Mouse (Mus musculus): ENCODE measurements around the gene Gm4787.
"Not testable (repeated sequence)": the region's sequence is repeated elsewhere in the genome, so short reads cannot be mapped to it uniquely, and the experiment has no call there.

The Gm4787 gene

GRCm38 (mm10) chr12:81379364-81379763 is at the start of gene Gm4787:
TSS of gene Gm4787 (minus strand) at chr12:81379464.
- DNase-seq (ENCODE audit: low spot score in 2 of 2): not testable (repeated sequence)

GRCm38 (mm10) chr12:81421846-81422245 is 42.6 kb upstream of the Gm4787 start, which contains the start of gene Adam4:
TSS of gene Adam4 (minus strand) at chr12:81421946.
- no peak for DNase-seq (ENCODE audit: low spot score in 2 of 2)

GRCm38 (mm10) chr12:81413211-81413610 is 33.9 kb upstream of the Gm4787 start:
- DNase-seq (ENCODE audit: low spot score in 2 of 2): no peak

GRCm38 (mm10) chr12:81408966-81409365 is 29.7 kb upstream of the Gm4787 start:
- no peak for DNase-seq (ENCODE audit: low spot score in 2 of 2)

GRCm38 (mm10) chr12:81402187-81402586 is 22.9 kb upstream of the Gm4787 start:
- DNase-seq (ENCODE audit: low spot score in 2 of 2): peak in 1 of 2 experiments; percentile 52

GRCm38 (mm10) chr12:81333841-81334240 is 45.4 kb downstream of the Gm4787 start:
- DNase-seq (ENCODE audit: low spot score in 2 of 2): no peak

GRCm38 (mm10) chr12:81332875-81333421 is 46.3 kb downstream of the Gm4787 start, which contains the start of gene Slc8a3:
TSS of gene Slc8a3 (minus strand) at chr12:81333180.
- no peak for DNase-seq (ENCODE audit: low spot score in 2 of 2)

- no peak for DNase-seq (ENCODE audit: low spot score in 2 of 2)
Observed at GRCm38 (mm10) chr12:81331937-81332874, 47.1 kb downstream of the Gm4787 start.

GRCm38 (mm10) chr12:81331046-81331638 is 48.1 kb downstream of the Gm4787 start:
- no peak for DNase-seq (ENCODE audit: low spot score in 2 of 2)
